ENCODE assay signal across 25 mouse cellular contexts in genomic region chr2:84296517-84296916, GRCm38 (mm10).
DNase-seq lines count a peak whose midpoint lies in the region; ATAC-seq and TF ChIP-seq lines count a peak whose summit lies in the region.
"Had no signal": no experiment of that assay in that cellular context is flagged by ENCODE, and none has a peak within 500 bp of the region (broad histone marks: within the 10 kb centered on the region; RNA-seq: fewer than 3 reads in every experiment).

No protein-coding gene starts in this region.

- 31% methylated on average over 5 of the region's 5 CpGs for WGBS in forebrain, postnatal 0 days
- WGBS in forebrain, embryonic 14.5 days, result 32% methylated on average over 5 of the region's 5 CpGs
- WGBS in intestine, postnatal 0 days, result 21% methylated on average over 5 of the region's 5 CpGs
- 27% methylated on average over 5 of the region's 5 CpGs for WGBS in intestine, embryonic 15.5 days
- 8% methylated on average over 5 of the region's 5 CpGs for WGBS in neural tube, embryonic 13.5 days

- no peaks in the 10 kb centered on the region for H3K4me1 ChIP-seq in forebrain, postnatal 0 days (ENCODE audit: insufficient read depth)
- no peaks in the 10 kb centered on the region for H3K4me1 ChIP-seq in forebrain, embryonic 14.5 days (ENCODE audit: control insufficient read depth, insufficient read depth, low read length)
- no peaks in the 10 kb centered on the region for H3K4me1 ChIP-seq in intestine, postnatal 0 days (replicated peaks; ENCODE audit: control insufficient read depth, insufficient read depth, low read length)
- H3K4me1 ChIP-seq in intestine, embryonic 15.5 days (replicated peaks), result no peaks in the 10 kb centered on the region
- H3K4me1 ChIP-seq in neural tube, embryonic 13.5 days (replicated peaks), result peaks cover 10% of the 10 kb centered on the region
- H3K4me1 ChIP-seq: embryonic facial prominence, embryonic 15.5 days; heart, embryonic 12.5 days; liver, embryonic 13.5 days; midbrain, embryonic 12.5 days; stomach, embryonic 15.5 days had no signal

- H3K27ac ChIP-seq in forebrain, postnatal 0 days (ENCODE audit: low read depth, low read length), result 0 out of 2 replicates have a peak overlapping the region, but pooled peaks have one; percentile 4
- H3K27ac ChIP-seq in forebrain, embryonic 14.5 days (ENCODE audit: low read depth, low read length), result no peak overlapping the region
- no peak overlapping the region for H3K27ac ChIP-seq in intestine, postnatal 0 days (ENCODE audit: low read depth, low read length)
- H3K27ac ChIP-seq in intestine, embryonic 15.5 days, result no peak overlapping the region
- peak overlapping the region; percentile 65 for H3K27ac ChIP-seq in layer of hippocampus, adult 2 months
- H3K27ac ChIP-seq in neural tube, embryonic 13.5 days (replicated peaks), result 0 out of 2 replicates have a peak overlapping the region, but pooled peaks have one; percentile 56
- H3K27ac ChIP-seq: embryonic facial prominence, embryonic 15.5 days; left cerebral cortex, adult 2 months; liver, embryonic 13.5 days; midbrain, embryonic 12.5 days; stomach, embryonic 15.5 days had no signal

- H3K4me2 ChIP-seq in forebrain, postnatal 0 days (ENCODE audit: low read depth), result no peak overlapping the region
- no peak overlapping the region for H3K4me2 ChIP-seq in forebrain, embryonic 14.5 days (ENCODE audit: low read length)
- H3K4me2 ChIP-seq in intestine, postnatal 0 days (replicated peaks; ENCODE audit: low read depth), result peak overlapping the region; percentile 7; the same call in 1 of the 2 replicates
- no peak overlapping the region for H3K4me2 ChIP-seq in intestine, embryonic 15.5 days (replicated peaks)
- peak overlapping the region; percentile 34 for H3K4me2 ChIP-seq in neural tube, embryonic 13.5 days
- H3K4me2 ChIP-seq: embryonic facial prominence, embryonic 15.5 days; heart, embryonic 12.5 days; liver, embryonic 13.5 days; lung, embryonic 14.5 days; midbrain, embryonic 12.5 days; stomach, embryonic 15.5 days had no signal

- TF ChIP-seq CTCF in forebrain, postnatal 0 days (IDR thresholded peaks at IDR 0.05; ENCODE audit: low read depth), result no peak
- no peak for TF ChIP-seq CTCF in intestine, postnatal 0 days (IDR thresholded peaks at IDR 0.05; ENCODE audit: low read depth)
- no peak for TF ChIP-seq CTCF in layer of hippocampus, adult 2 months (conservative IDR thresholded peaks at IDR 0.05)

- no peaks in the 10 kb centered on the region for H3K9me3 ChIP-seq in forebrain, postnatal 0 days (ENCODE audit: low read length)
- no peaks in the 10 kb centered on the region for H3K9me3 ChIP-seq in forebrain, embryonic 14.5 days (replicated peaks; ENCODE audit: control insufficient read depth, low read length)
- H3K9me3 ChIP-seq in intestine, postnatal 0 days (ENCODE audit: control insufficient read depth), result no peaks in the 10 kb centered on the region
- no peaks in the 10 kb centered on the region for H3K9me3 ChIP-seq in intestine, embryonic 15.5 days
- H3K9me3 ChIP-seq in neural tube, embryonic 13.5 days, result no peaks in the 10 kb centered on the region
- H3K9me3 ChIP-seq: embryonic facial prominence, embryonic 15.5 days; G1E; heart, embryonic 12.5 days; liver, embryonic 13.5 days; midbrain, embryonic 12.5 days; stomach, embryonic 15.5 days had no signal

- no peak overlapping the region for H3K4me3 ChIP-seq in forebrain, postnatal 0 days (ENCODE audit: low read depth, low read length)
- no peak overlapping the region for H3K4me3 ChIP-seq in forebrain, embryonic 14.5 days (ENCODE audit: low read depth, low read length)
- no peak overlapping the region for H3K4me3 ChIP-seq in intestine, postnatal 0 days (ENCODE audit: low read depth, low read length)
- H3K4me3 ChIP-seq in intestine, embryonic 15.5 days (replicated peaks), result no peak overlapping the region
- peak overlapping the region; percentile 11; the same call in 1 of the 2 replicates for H3K4me3 ChIP-seq in layer of hippocampus, adult 2 months
- H3K4me3 ChIP-seq in neural tube, embryonic 13.5 days, result no peak overlapping the region
- H3K4me3 ChIP-seq: embryonic facial prominence, embryonic 15.5 days; heart, embryonic 12.5 days; left cerebral cortex, adult 2 months; liver, embryonic 13.5 days; midbrain, embryonic 12.5 days; stomach, embryonic 15.5 days had no signal

- DNase-seq in forebrain, postnatal 0 days, result no peak
- no peak for DNase-seq in forebrain, embryonic 14.5 days (ENCODE audit: low spot score)
- no peak for DNase-seq in layer of hippocampus, adult 2 months (ENCODE audit: low spot score in 2 of 2)
- DNase-seq in layer of hippocampus, postnatal 10 days (ENCODE audit: low spot score in 2 of 2), result no peak
- DNase-seq in thymus, postnatal 10 days (ENCODE audit: low spot score in 2 of 2), result no peak
- DNase-seq: adrenal gland, postnatal 25 days; cerebellum, adult 18-20 months; cerebellum, postnatal 25 days; embryo, embryonic 11 days; heart, postnatal 4 days; left cerebral cortex, postnatal 4 days; liver, embryonic 13.5 days; lung, embryonic 14.5 days; right cerebral cortex, postnatal 25 days; thymus, adult 18-20 months had no signal

- no peaks in the 10 kb centered on the region for H3K36me3 ChIP-seq in forebrain, postnatal 0 days (ENCODE audit: insufficient read depth)
- H3K36me3 ChIP-seq in forebrain, embryonic 14.5 days (ENCODE audit: control insufficient read depth, insufficient read depth, low read length), result no peaks in the 10 kb centered on the region
- no peaks in the 10 kb centered on the region for H3K36me3 ChIP-seq in intestine, postnatal 0 days (ENCODE audit: control insufficient read depth, insufficient read depth)
- H3K36me3 ChIP-seq in intestine, embryonic 15.5 days, result no peaks in the 10 kb centered on the region
- H3K36me3 ChIP-seq in neural tube, embryonic 13.5 days, result no peaks in the 10 kb centered on the region
- H3K36me3 ChIP-seq: embryonic facial prominence, embryonic 15.5 days; G1E; heart, embryonic 12.5 days; liver, embryonic 13.5 days; midbrain, embryonic 12.5 days; stomach, embryonic 15.5 days had no signal

- ATAC-seq in forebrain, postnatal 0 days, result no peak
- no peak for ATAC-seq in forebrain, embryonic 14.5 days
- ATAC-seq in intestine, postnatal 0 days, result no peak
- ATAC-seq in intestine, embryonic 15.5 days, result no peak
- 0 out of 2 replicates have a peak, but pooled peaks have one; percentile 32 for ATAC-seq in neural tube, embryonic 13.5 days (ENCODE audit: low read depth)
- ATAC-seq: CD4-positive, CD25-positive, alpha-beta regulatory T cell, adult 4 months had no signal

- no peak overlapping the region for H3K9ac ChIP-seq in forebrain, postnatal 0 days
- H3K9ac ChIP-seq in forebrain, embryonic 14.5 days (ENCODE audit: low read length), result no peak overlapping the region
- H3K9ac ChIP-seq in intestine, postnatal 0 days (ENCODE audit: low read depth, low read length), result no peak overlapping the region
- H3K9ac ChIP-seq in intestine, embryonic 15.5 days, result no peak overlapping the region
- H3K9ac ChIP-seq in neural tube, embryonic 13.5 days, result no peak overlapping the region
- H3K9ac ChIP-seq: embryonic facial prominence, embryonic 15.5 days; heart, embryonic 12.5 days; liver, embryonic 13.5 days; lung, embryonic 14.5 days; midbrain, embryonic 12.5 days; stomach, embryonic 15.5 days had no signal

- H3K27me3 ChIP-seq in forebrain, postnatal 0 days (ENCODE audit: insufficient read depth, low read length), result no peaks in the 10 kb centered on the region
- no peaks in the 10 kb centered on the region for H3K27me3 ChIP-seq in forebrain, embryonic 14.5 days (replicated peaks; ENCODE audit: control insufficient read depth, insufficient read depth, low read length)
- no peaks in the 10 kb centered on the region for H3K27me3 ChIP-seq in intestine, postnatal 0 days (replicated peaks; ENCODE audit: control insufficient read depth, insufficient read depth, low read length)
- H3K27me3 ChIP-seq in intestine, embryonic 15.5 days (replicated peaks), result no peaks in the 10 kb centered on the region
- no peaks in the 10 kb centered on the region for H3K27me3 ChIP-seq in neural tube, embryonic 13.5 days
- H3K27me3 ChIP-seq: embryonic facial prominence, embryonic 15.5 days; heart, embryonic 12.5 days; liver, embryonic 13.5 days; midbrain, embryonic 12.5 days; stomach, embryonic 15.5 days had no signal

Comparison
In these comparisons a context has a peak if more than half of its experiments do, and no peak if none do; other contexts are left out.
1. H3K27ac ChIP-seq: peak in forebrain, postnatal 0 days (single experiment), layer of hippocampus, adult 2 months (single experiment) and neural tube, embryonic 13.5 days (single experiment); none in forebrain, embryonic 14.5 days (single experiment), intestine, postnatal 0 days (single experiment) and intestine, embryonic 15.5 days (single experiment).
2. H3K4me2 ChIP-seq: peak in intestine, postnatal 0 days (single experiment) and neural tube, embryonic 13.5 days (single experiment); none in forebrain, postnatal 0 days (single experiment), forebrain, embryonic 14.5 days (single experiment) and intestine, embryonic 15.5 days (single experiment).